Mouse (Mus musculus): ENCODE data around the gene Traf3ip3.

DNA sequence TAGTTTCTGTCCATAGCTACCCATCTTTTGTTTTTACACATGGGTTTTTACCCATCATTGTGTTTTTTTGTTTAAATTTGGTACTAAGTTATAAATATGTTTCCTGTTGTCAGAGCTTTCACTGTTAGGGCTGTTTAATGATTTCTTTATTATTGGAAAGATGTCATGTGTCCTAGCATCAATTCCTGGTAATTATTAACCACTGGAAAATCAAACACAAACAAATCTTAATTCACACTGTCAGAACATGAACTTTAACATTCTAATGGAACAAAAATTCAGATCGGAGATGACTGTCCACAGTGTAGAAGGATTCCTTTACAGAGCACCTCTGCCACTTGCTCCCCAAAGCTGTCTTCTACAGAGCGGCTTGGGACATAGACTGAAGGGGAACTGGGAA is 3.9 kb upstream of the Traf3ip3 start:
- TF ChIP-seq GATA1 (IDR thresholded peaks at IDR 0.05; ENCODE audit: low read length) (no peak), TAL1 (IDR thresholded peaks at IDR 0.05; ENCODE audit: low read length) (no peak)

All from erythroblast, embryonic 14.5 days (primary cell).